Mouse (Mus musculus) erythroblast, embryonic 14.5 days (primary cell): ENCODE results near the gene Akap4.

ENCODE experiments used
- GATA1 ChIP-seq: IDR thresholded peaks from 2 replicates; pipeline ENCODE4 v1.6.1; 2012; ENCODE audit warnings: low read length, inconsistent platforms, mixed read lengths
- TAL1 ChIP-seq: IDR thresholded peaks from 3 replicates; pipeline ENCODE4 v1.6.1; 2012; ENCODE audit warnings: low read length, inconsistent platforms, mixed read lengths

GRCm38 (mm10) chrX:7102280-7102679 lies 35.0 kb downstream of the Akap4 start:
- no peak for TF ChIP-seq GATA1
- TF ChIP-seq TAL1: no peak
